Mouse (Mus musculus) cerebellum, postnatal 25 days (tissue): ENCODE data around the gene Hist1h1t.
A peak's percentile ranks its signal among the peaks of the same experiment; 100 is the strongest.
"Not testable (repeated sequence)": the region's sequence is repeated elsewhere in the genome, so short reads cannot be mapped to it uniquely, and the experiment has no call there.

Experiments
- DNase-seq, 2 experiments: peaks; one replicate each; pipeline ENCODE4 v3.0.0; 2021; ENCODE audit warnings: mixed read lengths in 2 of 2

Gene Hist1h1t

GRCm38 (mm10) chr13:23700786-23701520 lies 5.3 kb downstream of the Hist1h1t start:
- peak; percentile 51 to 72 for DNase-seq

GRCm38 (mm10) chr13:23702220-23702619 lies 6.6 kb downstream of the Hist1h1t start:
- DNase-seq: no peak

- DNase-seq: not testable (repeated sequence)
These were observed 7.2 kb downstream of the Hist1h1t start for GRCm38 (mm10) chr13:23702801-23703200.

- DNase-seq: no peak
These were observed 10.2 kb downstream of the Hist1h1t start for GRCm38 (mm10) chr13:23705751-23706356.

- no peak for DNase-seq
These were observed 11.2 kb downstream of the Hist1h1t start for GRCm38 (mm10) chr13:23706771-23707170.

GRCm38 (mm10) chr13:23708041-23708440 lies 12.4 kb downstream of the Hist1h1t start:
- no peak for DNase-seq

GRCm38 (mm10) chr13:23708654-23709053 lies 13.0 kb downstream of the Hist1h1t start:
- no peak for DNase-seq

- DNase-seq: no peak
These were observed 14.2 kb downstream of the Hist1h1t start for GRCm38 (mm10) chr13:23709714-23710373.

GRCm38 (mm10) chr13:23710374-23711089 lies 14.9 kb downstream of the Hist1h1t start, which contains the start of gene Hfe:
Hfe (minus strand) TSS chr13:23710854.
- DNase-seq: peak; percentile 23 to 24

- no peak for DNase-seq
These were observed 20.8 kb downstream of the Hist1h1t start for GRCm38 (mm10) chr13:23716261-23717042.

- DNase-seq: no peak
These were observed 21.6 kb downstream of the Hist1h1t start for GRCm38 (mm10) chr13:23717176-23717575.

- not testable (repeated sequence) for DNase-seq
These were observed 22.1 kb downstream of the Hist1h1t start for GRCm38 (mm10) chr13:23717593-23718245.

- no peak for DNase-seq
These were observed 28.6 kb downstream of the Hist1h1t start for GRCm38 (mm10) chr13:23724239-23724638.

GRCm38 (mm10) chr13:23725213-23725612 lies 29.6 kb downstream of the Hist1h1t start:
- DNase-seq: no peak

GRCm38 (mm10) chr13:23728472-23729191 lies 33.0 kb downstream of the Hist1h1t start:
- DNase-seq: no peak

- no peak for DNase-seq
These were observed 33.5 kb downstream of the Hist1h1t start for GRCm38 (mm10) chr13:23729192-23729525.

- no peak for DNase-seq
These were observed 34.1 kb downstream of the Hist1h1t start for GRCm38 (mm10) chr13:23729706-23730105.

- no peak for DNase-seq
These were observed 34.9 kb downstream of the Hist1h1t start for GRCm38 (mm10) chr13:23730479-23730878.

GRCm38 (mm10) chr13:23732156-23732804 lies 36.7 kb downstream of the Hist1h1t start:
- peak in 1 of 2 experiments; percentile 45 for DNase-seq

GRCm38 (mm10) chr13:23737091-23737490 lies 41.5 kb downstream of the Hist1h1t start:
- DNase-seq: no peak

GRCm38 (mm10) chr13:23738041-23738440 lies 42.4 kb downstream of the Hist1h1t start:
- DNase-seq: peak in 1 of 2 experiments; percentile 24
